Mouse (Mus musculus): ENCODE results near the gene Zdhhc19. TPM values are rescaled to one million over a fixed set of nuclear protein-coding genes. Genes with fewer than 3 reads are reported as not detected.
"Not testable (repeated sequence)": the region's sequence is repeated elsewhere in the genome, so short reads cannot be mapped to it uniquely, and the experiment has no call there.

The Zdhhc19 gene
- polyA plus RNA-seq, 1 experiment from 2014 or later = not detected

GRCm38 (mm10) chr16:32494371-32494770 is 1.7 kb upstream of the Zdhhc19 start:
- H3K36me3 ChIP-seq; H3K27ac ChIP-seq (replicated peaks); H3K4me1 ChIP-seq; H3K9me3 ChIP-seq; H3K4me3 ChIP-seq; ATAC-seq (ENCODE audit: low FRiP score, low read depth); H3K27me3 ChIP-seq; H3K9ac ChIP-seq (replicated peaks); H3K4me2 ChIP-seq (replicated peaks): not testable (repeated sequence)
- 78% methylated on average over 6 of the region's 6 CpGs for WGBS

GRCm38 (mm10) chr16:32498996-32499395 is 2.9 kb downstream of the Zdhhc19 start:
- Histone ChIP-seq H3K4me1 (peaks cover 7% of the 10 kb centered on the region; the same call in 1 of the 2 replicates), H3K9me3 (no peaks in the 10 kb centered on the region), H3K4me2 (replicated peaks) (peak overlapping the region; percentile 55; the same call in 1 of the 2 replicates), H3K9ac (replicated peaks) (no peak overlapping the region), H3K27me3 (peaks cover 13% of the 10 kb centered on the region), H3K36me3 (no peaks in the 10 kb centered on the region), H3K27ac (replicated peaks) (no peak overlapping the region), H3K4me3 (no peak overlapping the region)
- WGBS = 68% methylated on average over 13 of the region's 13 CpGs
- ATAC-seq (ENCODE audit: low FRiP score, low read depth) = no peak

- Histone ChIP-seq H3K9me3 (no peaks in the 10 kb centered on the region), H3K4me2 (replicated peaks) (peak overlapping the region; percentile 55), H3K9ac (replicated peaks) (peak overlapping the region; percentile 53; the same call in 1 of the 2 replicates), H3K27ac (replicated peaks) (no peak overlapping the region), H3K36me3 (no peaks in the 10 kb centered on the region), H3K4me1 (peaks cover 7% of the 10 kb centered on the region; the same call in 1 of the 2 replicates), H3K27me3 (peaks cover 13% of the 10 kb centered on the region), H3K4me3 (peak overlapping the region; percentile 38)
- 11% methylated on average over 22 of the region's 22 CpGs for WGBS
- ATAC-seq (ENCODE audit: low FRiP score, low read depth) = peak; percentile 92
Measured at GRCm38 (mm10) chr16:32499430-32500037, 3.5 kb downstream of the Zdhhc19 start.

GRCm38 (mm10) chr16:32501459-32501858 is 5.4 kb downstream of the Zdhhc19 start:
- no peak overlapping the region for H3K4me3 ChIP-seq
- H3K27me3 ChIP-seq = peaks cover 21% of the 10 kb centered on the region
- peaks cover 7% of the 10 kb centered on the region; the same call in 1 of the 2 replicates for H3K4me1 ChIP-seq
- no peaks in the 10 kb centered on the region for H3K36me3 ChIP-seq
- WGBS = 81% methylated on average over 7 of the region's 7 CpGs
- no peaks in the 10 kb centered on the region for H3K9me3 ChIP-seq
- no peak overlapping the region for H3K27ac ChIP-seq (replicated peaks)
- no peak overlapping the region for H3K9ac ChIP-seq (replicated peaks)
- ATAC-seq (ENCODE audit: low FRiP score, low read depth) = no peak
- no peak overlapping the region for H3K4me2 ChIP-seq (replicated peaks)

- H3K36me3 ChIP-seq = no peaks in the 10 kb centered on the region
- no peak overlapping the region for H3K4me3 ChIP-seq
- no peak overlapping the region for H3K4me2 ChIP-seq (replicated peaks)
- H3K27ac ChIP-seq (replicated peaks) = no peak overlapping the region
- H3K9me3 ChIP-seq = no peaks in the 10 kb centered on the region
- peaks cover 8% of the 10 kb centered on the region; the same call in 1 of the 2 replicates for H3K4me1 ChIP-seq
- peaks cover 21% of the 10 kb centered on the region for H3K27me3 ChIP-seq
- 89% methylated on average over 12 of the region's 12 CpGs for WGBS
- ATAC-seq (ENCODE audit: low FRiP score, low read depth) = no peak
- H3K9ac ChIP-seq (replicated peaks) = no peak overlapping the region
Measured at GRCm38 (mm10) chr16:32502621-32503335, 6.7 kb downstream of the Zdhhc19 start.

GRCm38 (mm10) chr16:32503633-32504032 is 7.6 kb downstream of the Zdhhc19 start:
- Histone ChIP-seq H3K9me3 (no peaks in the 10 kb centered on the region), H3K4me1 (peaks cover 8% of the 10 kb centered on the region; the same call in 1 of the 2 replicates), H3K4me3 (no peak overlapping the region), H3K4me2 (replicated peaks) (no peak overlapping the region), H3K9ac (replicated peaks) (0 out of 2 replicates have a peak overlapping the region, but pooled peaks have one; percentile 6), H3K27ac (replicated peaks) (no peak overlapping the region), H3K27me3 (peaks cover 21% of the 10 kb centered on the region), H3K36me3 (no peaks in the 10 kb centered on the region)
- ATAC-seq (ENCODE audit: low FRiP score, low read depth) = no peak
- WGBS = 72% methylated on average over 6 of the region's 6 CpGs

GRCm38 (mm10) chr16:32506298-32506697 is 10.2 kb downstream of the Zdhhc19 start:
- Histone ChIP-seq H3K9me3 (no peaks in the 10 kb centered on the region), H3K27ac (replicated peaks) (no peak overlapping the region), H3K36me3 (no peaks in the 10 kb centered on the region), H3K4me2 (replicated peaks) (no peak overlapping the region), H3K4me1 (0 out of 2 replicates have a peak, but pooled peaks cover 2% of the 10 kb centered on the region), H3K9ac (replicated peaks) (no peak overlapping the region), H3K4me3 (no peak overlapping the region), H3K27me3 (peaks cover 20% of the 10 kb centered on the region)
- ATAC-seq (ENCODE audit: low FRiP score, low read depth) = no peak
- 77% methylated on average over 8 of the region's 8 CpGs for WGBS

- Histone ChIP-seq H3K4me3 (no peak overlapping the region), H3K4me2 (replicated peaks) (no peak overlapping the region), H3K4me1 (0 out of 2 replicates have a peak, but pooled peaks cover 2% of the 10 kb centered on the region), H3K27ac (replicated peaks) (no peak overlapping the region), H3K27me3 (peaks cover 22% of the 10 kb centered on the region), H3K9me3 (no peaks in the 10 kb centered on the region), H3K36me3 (no peaks in the 10 kb centered on the region), H3K9ac (replicated peaks) (no peak overlapping the region)
- WGBS = 78% methylated on average over 7 of the region's 7 CpGs
- ATAC-seq (ENCODE audit: low FRiP score, low read depth) = no peak
Measured at GRCm38 (mm10) chr16:32506868-32507267, 10.8 kb downstream of the Zdhhc19 start.

- WGBS = 20% methylated on average over 9 of the region's 9 CpGs
- no peak overlapping the region for H3K4me2 ChIP-seq (replicated peaks)
- 0 out of 2 replicates have a peak, but pooled peaks cover 2% of the 10 kb centered on the region for H3K4me1 ChIP-seq
- H3K4me3 ChIP-seq = no peak overlapping the region
- peaks cover 22% of the 10 kb centered on the region for H3K27me3 ChIP-seq
- no peak; the same call in 1 of the 2 replicates for ATAC-seq (ENCODE audit: low FRiP score, low read depth)
- no peak overlapping the region for H3K27ac ChIP-seq (replicated peaks)
- H3K36me3 ChIP-seq = no peaks in the 10 kb centered on the region
- H3K9ac ChIP-seq (replicated peaks) = no peak overlapping the region
- H3K9me3 ChIP-seq = no peaks in the 10 kb centered on the region
Measured at GRCm38 (mm10) chr16:32507407-32507806, 11.3 kb downstream of the Zdhhc19 start.

- H3K4me2 ChIP-seq (replicated peaks) = no peak overlapping the region
- H3K9ac ChIP-seq (replicated peaks) = no peak overlapping the region
- H3K4me3 ChIP-seq = no peak overlapping the region
- no peaks in the 10 kb centered on the region for H3K9me3 ChIP-seq
- ATAC-seq (ENCODE audit: low FRiP score, low read depth) = no peak
- peaks cover 22% of the 10 kb centered on the region for H3K27me3 ChIP-seq
- 90% methylated on average over 5 of the region's 5 CpGs for WGBS
- no peak overlapping the region for H3K27ac ChIP-seq (replicated peaks)
- H3K36me3 ChIP-seq = no peaks in the 10 kb centered on the region
- 0 out of 2 replicates have a peak, but pooled peaks cover 2% of the 10 kb centered on the region for H3K4me1 ChIP-seq
Measured at GRCm38 (mm10) chr16:32508035-32508434, 12.0 kb downstream of the Zdhhc19 start.

GRCm38 (mm10) chr16:32508506-32509065 is 12.5 kb downstream of the Zdhhc19 start:
- Histone ChIP-seq H3K4me1 (0 out of 2 replicates have a peak, but pooled peaks cover 2% of the 10 kb centered on the region), H3K27ac (replicated peaks) (peak overlapping the region; percentile 1; the same call in 1 of the 2 replicates), H3K9me3 (no peaks in the 10 kb centered on the region), H3K4me2 (replicated peaks) (no peak overlapping the region), H3K4me3 (no peak overlapping the region), H3K9ac (replicated peaks) (no peak overlapping the region), H3K27me3 (peaks cover 19% of the 10 kb centered on the region), H3K36me3 (no peaks in the 10 kb centered on the region)
- WGBS = 40% methylated on average over 3 of the region's 3 CpGs
- no peak for ATAC-seq (ENCODE audit: low FRiP score, low read depth)

Measured in midbrain, embryonic 12.5 days (tissue).